Mouse (Mus musculus): ENCODE data around the gene Tsx. TPM values are rescaled to one million over a fixed set of nuclear protein-coding genes. Genes with fewer than 3 reads are reported as not detected.
"Not testable (repeated sequence)": the region's sequence is repeated elsewhere in the genome, so short reads cannot be mapped to it uniquely, and the experiment has no call there.

The Tsx gene
- polyA plus RNA-seq, 1 experiment = not detected

DNA sequence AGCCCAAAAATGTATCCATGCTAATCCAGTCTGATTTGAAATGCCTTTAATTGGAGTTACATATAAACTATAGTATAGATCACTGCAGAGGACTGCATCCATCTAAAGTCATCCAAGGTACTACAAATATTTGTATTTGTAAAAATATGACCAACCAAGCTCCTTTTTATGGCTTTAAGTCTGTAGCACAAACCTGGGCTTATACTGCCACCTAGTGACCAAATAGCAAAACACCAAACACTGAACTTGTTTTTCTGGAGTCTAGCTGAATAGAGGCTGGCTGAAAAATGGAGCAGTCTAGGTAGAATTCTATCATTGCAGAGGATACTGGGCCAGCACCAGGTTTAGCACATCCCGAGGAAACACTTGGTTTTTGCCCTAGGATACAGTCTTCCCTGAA is 26.5 kb downstream of the Tsx start:
- peak in 1 of 2 experiments; percentile 5 for DNase-seq (ENCODE audit: low read depth in 1 of 2, low spot score in 2 of 2)
- 0% methylated on average over 1 of the region's 1 CpGs for WGBS
- Histone ChIP-seq H3K27me3 (ENCODE audit: control insufficient read depth, insufficient read depth, low read length) (no peaks in the 10 kb centered on the region), H3K27ac (ENCODE audit: insufficient read depth, low read length) (no peak overlapping the region), H3K4me1 (ENCODE audit: control insufficient read depth, insufficient read depth, insufficient read length) (no peaks in the 10 kb centered on the region), H3K4me3 (ENCODE audit: extremely low read depth, insufficient read depth, insufficient read length) (no peak overlapping the region), H3K36me3 (ENCODE audit: control insufficient read depth, insufficient read depth, low read length) (no peaks in the 10 kb centered on the region)
- no peak for TF ChIP-seq POLR2A (IDR thresholded peaks at IDR 0.05; ENCODE audit: low read depth, low read length)
- TF ChIP-seq CTCF (IDR thresholded peaks at IDR 0.05; ENCODE audit: extremely low read depth, insufficient read depth, insufficient read length, insufficient replicate concordance) = no peak

GRCm38 (mm10) chrX:103443755-103444154 is 29.5 kb downstream of the Tsx start:
- Histone ChIP-seq H3K4me1 (ENCODE audit: control insufficient read depth, insufficient read depth, insufficient read length) (no peaks in the 10 kb centered on the region), H3K36me3 (ENCODE audit: control insufficient read depth, insufficient read depth, low read length) (no peaks in the 10 kb centered on the region), H3K4me3 (ENCODE audit: extremely low read depth, insufficient read depth, insufficient read length) (no peak overlapping the region), H3K27me3 (ENCODE audit: control insufficient read depth, insufficient read depth, low read length) (no peaks in the 10 kb centered on the region), H3K27ac (ENCODE audit: insufficient read depth, low read length) (no peak overlapping the region)
- peak in 1 of 2 experiments; percentile 25 for DNase-seq (ENCODE audit: low read depth in 1 of 2, low spot score in 2 of 2)
- no peak for TF ChIP-seq CTCF (IDR thresholded peaks at IDR 0.05; ENCODE audit: extremely low read depth, insufficient read depth, insufficient read length, insufficient replicate concordance)
- no peak for TF ChIP-seq POLR2A (IDR thresholded peaks at IDR 0.05; ENCODE audit: low read depth, low read length)
- WGBS = 29% methylated on average over 7 of the region's 7 CpGs

GRCm38 (mm10) chrX:103447539-103448169 is 33.4 kb downstream of the Tsx start:
- H3K36me3 ChIP-seq (ENCODE audit: control insufficient read depth, insufficient read depth, low read length) = no peaks in the 10 kb centered on the region
- no peak for DNase-seq (ENCODE audit: low read depth in 1 of 2, low spot score in 2 of 2)
- H3K4me3 ChIP-seq (ENCODE audit: extremely low read depth, insufficient read depth, insufficient read length) = peak overlapping the region; percentile 36; the same call in 1 of the 2 replicates
- TF ChIP-seq CTCF (IDR thresholded peaks at IDR 0.05; ENCODE audit: extremely low read depth, insufficient read depth, insufficient read length, insufficient replicate concordance) (no peak), POLR2A (IDR thresholded peaks at IDR 0.05; ENCODE audit: low read depth, low read length) (no peak)
- no peaks in the 10 kb centered on the region for H3K4me1 ChIP-seq (ENCODE audit: control insufficient read depth, insufficient read depth, insufficient read length)
- H3K27me3 ChIP-seq (ENCODE audit: control insufficient read depth, insufficient read depth, low read length) = no peaks in the 10 kb centered on the region
- 19% methylated on average over 34 of the region's 34 CpGs for whole genome bisulfite sequencing
- H3K27ac ChIP-seq (ENCODE audit: insufficient read depth, low read length) = no peak overlapping the region

- not testable (repeated sequence) for DNase-seq (ENCODE audit: low read depth in 1 of 2, low spot score in 2 of 2); H3K27ac ChIP-seq (ENCODE audit: insufficient read depth, low read length); H3K27me3 ChIP-seq (ENCODE audit: control insufficient read depth, insufficient read depth, low read length); H3K4me1 ChIP-seq (ENCODE audit: control insufficient read depth, insufficient read depth, insufficient read length); H3K36me3 ChIP-seq (ENCODE audit: control insufficient read depth, insufficient read depth, low read length); H3K4me3 ChIP-seq (ENCODE audit: extremely low read depth, insufficient read depth, insufficient read length)
- WGBS = 65% methylated on average over 11 of the region's 13 CpGs
Observed at GRCm38 (mm10) chrX:103448429-103448828, 34.2 kb downstream of the Tsx start.

GRCm38 (mm10) chrX:103448943-103449722 is 34.9 kb downstream of the Tsx start:
- H3K4me3 ChIP-seq (ENCODE audit: extremely low read depth, insufficient read depth, insufficient read length); H3K27me3 ChIP-seq (ENCODE audit: control insufficient read depth, insufficient read depth, low read length); H3K27ac ChIP-seq (ENCODE audit: insufficient read depth, low read length); H3K36me3 ChIP-seq (ENCODE audit: control insufficient read depth, insufficient read depth, low read length); H3K4me1 ChIP-seq (ENCODE audit: control insufficient read depth, insufficient read depth, insufficient read length); DNase-seq (ENCODE audit: low read depth in 1 of 2, low spot score in 2 of 2): not testable (repeated sequence)
- 72% methylated on average over 24 of the region's 27 CpGs for WGBS

DNA sequence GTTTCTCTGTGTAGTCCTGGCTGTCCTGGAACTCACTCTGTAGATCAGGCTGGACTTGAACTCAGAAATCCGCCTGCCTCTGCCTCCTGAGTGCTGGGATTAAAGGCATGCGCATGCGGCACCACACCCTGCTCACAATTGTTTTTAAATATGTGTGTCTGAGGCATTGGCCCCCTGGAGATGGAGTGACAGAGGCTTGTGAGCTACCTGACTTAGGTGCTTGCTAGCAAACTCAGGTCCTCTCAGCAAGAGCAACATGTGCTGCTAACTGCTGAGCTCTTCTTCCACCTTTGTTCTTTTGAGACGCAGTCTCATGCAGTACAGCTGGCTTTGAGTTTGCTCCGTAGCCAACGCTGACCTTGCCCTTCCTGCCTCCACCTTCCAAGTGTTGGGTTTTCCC is 38.5 kb downstream of the Tsx start:
- no peak overlapping the region for H3K27ac ChIP-seq (ENCODE audit: insufficient read depth, low read length)
- 84% methylated on average over 6 of the region's 6 CpGs for WGBS
- H3K27me3 ChIP-seq (ENCODE audit: control insufficient read depth, insufficient read depth, low read length) = no peaks in the 10 kb centered on the region
- no peaks in the 10 kb centered on the region for H3K4me1 ChIP-seq (ENCODE audit: control insufficient read depth, insufficient read depth, insufficient read length)
- no peak overlapping the region for H3K4me3 ChIP-seq (ENCODE audit: extremely low read depth, insufficient read depth, insufficient read length)
- TF ChIP-seq POLR2A (IDR thresholded peaks at IDR 0.05; ENCODE audit: low read depth, low read length) = no peak
- no peak for TF ChIP-seq CTCF (IDR thresholded peaks at IDR 0.05; ENCODE audit: extremely low read depth, insufficient read depth, insufficient read length, insufficient replicate concordance)
- H3K36me3 ChIP-seq (ENCODE audit: control insufficient read depth, insufficient read depth, low read length) = no peaks in the 10 kb centered on the region
- DNase-seq (ENCODE audit: low read depth in 1 of 2, low spot score in 2 of 2) = no peak

GRCm38 (mm10) chrX:103460056-103460455 is 45.8 kb downstream of the Tsx start:
- WGBS = 84% methylated on average over 5 of the region's 5 CpGs
- Histone ChIP-seq H3K27me3 (ENCODE audit: control insufficient read depth, insufficient read depth, low read length) (no peaks in the 10 kb centered on the region), H3K27ac (ENCODE audit: insufficient read depth, low read length) (no peak overlapping the region), H3K4me3 (ENCODE audit: extremely low read depth, insufficient read depth, insufficient read length) (no peak overlapping the region), H3K4me1 (ENCODE audit: control insufficient read depth, insufficient read depth, insufficient read length) (no peaks in the 10 kb centered on the region), H3K36me3 (ENCODE audit: control insufficient read depth, insufficient read depth, low read length) (no peaks in the 10 kb centered on the region)
- DNase-seq (ENCODE audit: low read depth in 1 of 2, low spot score in 2 of 2) = no peak
- no peak for TF ChIP-seq POLR2A (IDR thresholded peaks at IDR 0.05; ENCODE audit: low read depth, low read length)
- no peak for TF ChIP-seq CTCF (IDR thresholded peaks at IDR 0.05; ENCODE audit: extremely low read depth, insufficient read depth, insufficient read length, insufficient replicate concordance)
